Mouse (Mus musculus) MEL (cell line): ENCODE results near the gene Cdk12. TPM values are rescaled to one million over a fixed set of nuclear protein-coding genes. Genes with fewer than 3 reads are reported as not detected.

Source experiments
- DNase-seq: peaks from one replicate; pipeline ENCODE4 v3.0.0; 2011; ENCODE audit warnings: low read depth, low spot score
- H3K27ac ChIP-seq: 2 replicates; pipeline ENCODE4 v1.5.1; 2012; ENCODE audit warnings: low read depth, mild to moderate bottlenecking, control low read depth, low read length, moderate library complexity; ENCODE audit not compliant: control insufficient read depth
- H3K27me3 ChIP-seq, 2 experiments: fragments of 150-350 bp in 1 of 2; sonication (generic) in 1 of 2; 2 replicates each; pipeline ENCODE4 v1.6.1; 2012; ENCODE audit warnings: low read length in 2 of 2, mild to moderate bottlenecking in 2 of 2, improper control_type of control experiment in 1 of 2, moderate library complexity in 1 of 2; ENCODE audit not compliant: insufficient read depth in 2 of 2, control insufficient read depth in 1 of 2
- H3K36me3 ChIP-seq, 2 experiments: 2 replicates each; pipeline ENCODE4 v1.6.1; 2012 to 2014; ENCODE audit warnings: low read length in 2 of 2, improper control_type of control experiment in 1 of 2, inconsistent platforms in 1 of 2, mild to moderate bottlenecking in 1 of 2; ENCODE audit not compliant: insufficient read depth in 2 of 2, control insufficient read depth in 1 of 2
- H3K4me1 ChIP-seq, 2 experiments: fragments of 150-350 bp in 1 of 2; sonication (generic) in 1 of 2; 2 replicates each; pipeline ENCODE4 v1.6.1; 2012; ENCODE audit warnings: low read length in 2 of 2, improper control_type of control experiment in 1 of 2, mild to moderate bottlenecking in 1 of 2; ENCODE audit not compliant: insufficient read depth in 2 of 2, control insufficient read depth in 1 of 2
- H3K4me3 ChIP-seq, 2 experiments: fragments of 150-350 bp in 1 of 2; sonication (generic) in 1 of 2; 2 replicates each; pipeline ENCODE4 v1.5.1; 2012; ENCODE audit warnings: low read depth in 2 of 2, low read length in 2 of 2, mild to moderate bottlenecking in 2 of 2, moderate library complexity in 2 of 2, control low read depth in 1 of 2, improper control_type of control experiment in 1 of 2; ENCODE audit not compliant: control insufficient read depth in 1 of 2, insufficient read depth in 1 of 2
- H3K79me2 ChIP-seq: 2 replicates; pipeline ENCODE4 v1.6.1; 2012; ENCODE audit warnings: mild to moderate bottlenecking, low read length, moderate library complexity; ENCODE audit not compliant: control insufficient read depth, poor library complexity, insufficient read depth
- H3K9ac ChIP-seq: 2 replicates; pipeline ENCODE4 v1.6.1; 2012; ENCODE audit warnings: low read depth, mild to moderate bottlenecking, control low read depth, low read length, moderate library complexity; ENCODE audit not compliant: control insufficient read depth, poor library complexity, severe bottlenecking
- H3K9me3 ChIP-seq: fragments of 150-350 bp; sonication (generic); replicated peaks from 2 replicates; pipeline ENCODE4 v1.6.1; 2012; ENCODE audit warnings: mild to moderate bottlenecking, low read length, improper control_type of control experiment, moderate library complexity; ENCODE audit not compliant: insufficient read depth
- BHLHE40 ChIP-seq: IDR thresholded peaks from 2 replicates; pipeline ENCODE4 v1.6.1; 2012; ENCODE audit warnings: low read depth, mild to moderate bottlenecking, inconsistent platforms, low read length, improper control_type of control experiment, borderline replicate concordance
- CHD1 ChIP-seq: IDR thresholded peaks from 2 replicates; pipeline ENCODE4 v1.6.1; 2012; ENCODE audit warnings: low read depth, mild to moderate bottlenecking, inconsistent platforms, low read length, improper control_type of control experiment
- CHD2 ChIP-seq: IDR thresholded peaks from 2 replicates; pipeline ENCODE4 v1.6.1; 2011; ENCODE audit warnings: low read length, improper control_type of control experiment
- CTCF ChIP-seq, 3 experiments: IDR thresholded peaks in 2 of 3; conservative IDR thresholded peaks in 1 of 3; 2 replicates each; pipeline ENCODE4 v1.5.1; 2011 to 2012; ENCODE audit warnings: low read length in 3 of 3, low read depth in 2 of 3, mild to moderate bottlenecking in 2 of 3, improper control_type of control experiment in 1 of 3, inconsistent platforms in 1 of 3, mixed read lengths in 1 of 3, moderate library complexity in 1 of 3; ENCODE audit not compliant: control insufficient read depth in 1 of 3, insufficient read depth in 1 of 3, poor library complexity in 1 of 3, severe bottlenecking in 1 of 3
- ELF1 ChIP-seq: IDR thresholded peaks from 2 replicates; pipeline ENCODE4 v1.6.1; 2014; ENCODE audit warnings: low read depth, mild to moderate bottlenecking, inconsistent platforms, low read length, improper control_type of control experiment, moderate library complexity
- EP300 ChIP-seq, 2 experiments: IDR thresholded peaks; 2 replicates each; pipeline ENCODE4 v1.6.1; 2011; ENCODE audit warnings: improper control_type of control experiment in 2 of 2, low read length in 2 of 2, low read depth in 1 of 2, mild to moderate bottlenecking in 1 of 2
- ETS1 ChIP-seq: IDR thresholded peaks from 2 replicates; pipeline ENCODE4 v1.6.1; 2012; ENCODE audit warnings: low read depth, mild to moderate bottlenecking, inconsistent platforms, low read length, improper control_type of control experiment, moderate library complexity
- GATA1 ChIP-seq: IDR thresholded peaks from 2 replicates; pipeline ENCODE4 v1.6.1; 2011; ENCODE audit warnings: low read depth, low read length, improper control_type of control experiment
- KAT2A ChIP-seq: conservative IDR thresholded peaks from 2 replicates; pipeline ENCODE4 v1.6.1; 2012; ENCODE audit warnings: low read depth, low read length, improper control_type of control experiment, inconsistent platforms
- MAX ChIP-seq: IDR thresholded peaks from 2 replicates; pipeline ENCODE4 v1.6.1; 2011; ENCODE audit warnings: low read length, improper control_type of control experiment
- MEF2A ChIP-seq: IDR thresholded peaks from 2 replicates; pipeline ENCODE4 v1.6.1; 2014; ENCODE audit warnings: low read depth, mild to moderate bottlenecking, inconsistent platforms, low read length, improper control_type of control experiment; ENCODE audit not compliant: poor library complexity, insufficient replicate concordance, severe bottlenecking; ENCODE audit errors: extremely low read depth
- MXI1 ChIP-seq: IDR thresholded peaks from 2 replicates; pipeline ENCODE4 v1.6.1; 2011; ENCODE audit warnings: mild to moderate bottlenecking, low read depth, low read length, improper control_type of control experiment
- MYB ChIP-seq: IDR thresholded peaks from 2 replicates; pipeline ENCODE4 v1.6.1; 2011; ENCODE audit warnings: mild to moderate bottlenecking, low read depth, low read length, improper control_type of control experiment
- NELFE ChIP-seq: IDR thresholded peaks from 2 replicates; pipeline ENCODE4 v1.6.1; 2011; ENCODE audit warnings: low read depth, low read length, improper control_type of control experiment
- POLR2A ChIP-seq, 2 experiments: IDR thresholded peaks; 2 replicates each; pipeline ENCODE4 v1.6.1; 2011 to 2012; ENCODE audit warnings: low read length in 2 of 2, mild to moderate bottlenecking in 2 of 2, control low read depth in 1 of 2, improper control_type of control experiment in 1 of 2, low read depth in 1 of 2, moderate library complexity in 1 of 2; ENCODE audit not compliant: control insufficient read depth in 1 of 2, insufficient read depth in 1 of 2, poor library complexity in 1 of 2
- POLR2AphosphoS5 ChIP-seq: IDR thresholded peaks from 2 replicates; pipeline ENCODE4 v1.6.1; 2012; ENCODE audit warnings: low read depth, borderline replicate concordance, mild to moderate bottlenecking, inconsistent platforms, low read length, moderate library complexity, mixed read lengths
- RAD21 ChIP-seq: IDR thresholded peaks from 2 replicates; pipeline ENCODE4 v1.6.1; 2011; ENCODE audit warnings: mild to moderate bottlenecking, low read depth, low read length, improper control_type of control experiment
- RCOR1 ChIP-seq: IDR thresholded peaks from 2 replicates; pipeline ENCODE4 v1.6.1; 2012; ENCODE audit warnings: low read depth, mild to moderate bottlenecking, inconsistent platforms, low read length, improper control_type of control experiment
- SIN3A ChIP-seq: IDR thresholded peaks from 2 replicates; pipeline ENCODE4 v1.6.1; 2012; ENCODE audit warnings: low read length, improper control_type of control experiment, inconsistent platforms
- TBP ChIP-seq: IDR thresholded peaks from 2 replicates; pipeline ENCODE4 v1.8.0; 2011; ENCODE audit warnings: low read depth, low read length, improper control_type of control experiment
- UBTF ChIP-seq: IDR thresholded peaks from 2 replicates; pipeline ENCODE4 v1.6.1; 2012; ENCODE audit warnings: low read depth, mild to moderate bottlenecking, inconsistent platforms, low read length, improper control_type of control experiment, moderate library complexity, borderline replicate concordance; ENCODE audit not compliant: insufficient read depth
- USF1 ChIP-seq: IDR thresholded peaks from 2 replicates; pipeline ENCODE4 v1.6.1; 2014; ENCODE audit warnings: low read depth, mild to moderate bottlenecking, inconsistent platforms, low read length, improper control_type of control experiment, moderate library complexity
- USF2 ChIP-seq, 2 experiments: IDR thresholded peaks; 2 replicates each; pipeline ENCODE4 v1.6.1; 2011 to 2012; ENCODE audit warnings: improper control_type of control experiment in 2 of 2, low read length in 2 of 2, borderline replicate concordance in 1 of 2, inconsistent platforms in 1 of 2, low read depth in 1 of 2, mild to moderate bottlenecking in 1 of 2; ENCODE audit not compliant: insufficient read depth in 1 of 2
- ZMIZ1 ChIP-seq: IDR thresholded peaks from 2 replicates; pipeline ENCODE4 v1.6.1; 2012; ENCODE audit warnings: low read depth, mild to moderate bottlenecking, inconsistent platforms, low read length, improper control_type of control experiment, moderate library complexity
- polyA plus RNA-seq, 2 experiments: library from polyadenylated mRNA; stranded (reverse) in 1 of 2; unstranded in 1 of 2; fragments of >175 nt in 1 of 2; fragments of >200 nt in 1 of 2; gene quantifications; 2 replicates each; pipeline versions ENCODE4 v1.2.1 to v1.2.4; 2012; ENCODE audit warnings: low replicate concordance in 2 of 2, low read depth in 1 of 2; ENCODE audit not compliant: insufficient read length in 2 of 2, insufficient read depth in 1 of 2, missing spikeins in 1 of 2
- total RNA-seq: library from RNA; depleted of rRNA; stranded (reverse); fragments of 300-350 nt; gene quantifications from 2 replicates; pipeline ENCODE4 v1.2.3, GENCODE M21; 2012

Cdk12 gene
- total and polyA plus RNA-seq, 3 experiments = 34.3 to 45.5 (median 34.6) TPM

- TF ChIP-seq CTCF (IDR thresholded peaks at IDR 0.05 in 2 of 3, conservative IDR thresholded peaks at IDR 0.05 in 1 of 3; ENCODE audit: control insufficient read depth in 1 of 3, insufficient read depth in 1 of 3, low read depth in 2 of 3, low read length in 3 of 3, poor library complexity in 1 of 3, severe bottlenecking in 1 of 3) = no peak
- TF ChIP-seq CHD1 = no peak
- TF ChIP-seq KAT2A = no peak
- no peak for TF ChIP-seq CHD2
- no peak for TF ChIP-seq ZMIZ1
- TF ChIP-seq ETS1 = no peak
- TF ChIP-seq BHLHE40 = no peak
- no peak for TF ChIP-seq USF1
- TF ChIP-seq, all 39 proteins: peak for 0
- Histone ChIP-seq H3K9ac (no peak overlapping the region), H3K36me3 (no peaks in the 10 kb centered on the region; a peak in 1 of 4 replicates), H3K79me2 (no peaks in the 10 kb centered on the region), H3K27ac (no peak overlapping the region), H3K4me1 (no peaks in the 10 kb centered on the region), H3K4me3 (no peak overlapping the region), H3K9me3 (no peaks in the 10 kb centered on the region), H3K27me3 (no peaks in the 10 kb centered on the region)
- DNase-seq = no peak
Measured at GRCm38 (mm10) chr11:98287531-98287930, 84.7 kb downstream of the Cdk12 start.

- no peaks in the 10 kb centered on the region for H3K79me2 ChIP-seq
- TF ChIP-seq USF2 (IDR thresholded peaks at IDR 0.05; ENCODE audit: borderline replicate concordance in 1 of 2, insufficient read depth in 1 of 2, low read depth in 1 of 2, low read length in 2 of 2) (no peak), EP300 (IDR thresholded peaks at IDR 0.05; ENCODE audit: low read depth in 1 of 2, low read length in 2 of 2) (no peak), GATA1 (no peak), MAX (no peak), MEF2A (no peak), MXI1 (no peak), ETS1 (no peak), KAT2A (no peak), NELFE (no peak), RCOR1 (no peak), TBP (no peak), RAD21 (no peak), UBTF (no peak), ELF1 (no peak), ZMIZ1 (no peak), POLR2A (IDR thresholded peaks at IDR 0.05; ENCODE audit: control insufficient read depth in 1 of 2, insufficient read depth in 1 of 2, low read depth in 1 of 2, low read length in 2 of 2, poor library complexity in 1 of 2) (no peak), POLR2AphosphoS5 (no peak), SIN3A (no peak), MYB (no peak)
- TF ChIP-seq, all 39 proteins: peak for 0
- Histone ChIP-seq H3K9ac (no peak overlapping the region), H3K27me3 (no peaks in the 10 kb centered on the region), H3K36me3 (no peaks in the 10 kb centered on the region; a peak in 1 of 4 replicates), H3K9me3 (no peaks in the 10 kb centered on the region), H3K4me3 (no peak overlapping the region), H3K27ac (no peak overlapping the region), H3K4me1 (no peaks in the 10 kb centered on the region)
- DNase-seq = no peak
Measured at GRCm38 (mm10) chr11:98287961-98288360, 85.1 kb downstream of the Cdk12 start.
